Mouse (Mus musculus) intestine, embryonic 15.5 days (tissue): ENCODE results near the gene Prm1. TPM values are rescaled to one million over a fixed set of nuclear protein-coding genes. Genes with fewer than 3 reads are reported as not detected.
A peak's percentile ranks its signal among the peaks of the same experiment; 100 is the strongest.
"Not testable (repeated sequence)": the region's sequence is repeated elsewhere in the genome, so short reads cannot be mapped to it uniquely, and the experiment has no call there.

Source experiments
- ATAC-seq: fragments of 200-750 bp; cut with Nextera tagmentation; 2 replicates; pipeline ENCODE4 v1.8.0; 2017; ENCODE audit warnings: moderate TSS enrichment, moderate library complexity
- H3K27ac ChIP-seq: fragments of 300-500 bp; sonication (generic); 2 replicates; pipeline ENCODE4 v1.5.1; 2015; ENCODE audit warnings: mild to moderate bottlenecking, inconsistent platforms
- H3K27me3 ChIP-seq: fragments of 300-500 bp; sonication (generic); replicated peaks from 2 replicates; pipeline ENCODE4 v1.6.1; 2015; ENCODE audit warnings: inconsistent platforms
- H3K36me3 ChIP-seq: fragments of 300-500 bp; sonication (generic); 2 replicates; pipeline ENCODE4 v1.6.1; 2015; ENCODE audit warnings: inconsistent platforms
- H3K4me1 ChIP-seq: fragments of 300-500 bp; sonication (generic); replicated peaks from 2 replicates; pipeline ENCODE4 v1.6.1; 2015; ENCODE audit warnings: inconsistent platforms
- H3K4me2 ChIP-seq: fragments of 300-500 bp; sonication (generic); replicated peaks from 2 replicates; pipeline ENCODE4 v1.6.1; 2015; ENCODE audit warnings: mild to moderate bottlenecking, inconsistent platforms
- H3K4me3 ChIP-seq: fragments of 300-500 bp; sonication (generic); replicated peaks from 2 replicates; pipeline ENCODE4 v1.5.1; 2015; ENCODE audit warnings: inconsistent platforms
- H3K9ac ChIP-seq: fragments of 300-500 bp; sonication (generic); 2 replicates; pipeline ENCODE4 v1.6.1; 2015; ENCODE audit warnings: inconsistent platforms
- H3K9me3 ChIP-seq: fragments of 300-500 bp; sonication (generic); 2 replicates; pipeline ENCODE4 v1.6.1; 2016; ENCODE audit warnings: inconsistent platforms
- WGBS: fragments of 180-500 bp; shearing (Covaris S2); methylation state at CpG from one replicate; pipeline ENCODE4 v1.1.7; 2015; 5-methylcytosine and 5-hydroxymethylcytosine counted together
- polyA plus RNA-seq: library from polyadenylated mRNA; unstranded; fragments of >200 nt; fragmentation: Nextera tagmentation; extraction: Ambion mirVana; gene quantifications from 2 replicates; pipeline ENCODE4 v1.2.1, GENCODE M21; 2015

Gene Prm1
- polyA plus RNA-seq, 1 experiment from 2014 or later: not detected

DNA sequence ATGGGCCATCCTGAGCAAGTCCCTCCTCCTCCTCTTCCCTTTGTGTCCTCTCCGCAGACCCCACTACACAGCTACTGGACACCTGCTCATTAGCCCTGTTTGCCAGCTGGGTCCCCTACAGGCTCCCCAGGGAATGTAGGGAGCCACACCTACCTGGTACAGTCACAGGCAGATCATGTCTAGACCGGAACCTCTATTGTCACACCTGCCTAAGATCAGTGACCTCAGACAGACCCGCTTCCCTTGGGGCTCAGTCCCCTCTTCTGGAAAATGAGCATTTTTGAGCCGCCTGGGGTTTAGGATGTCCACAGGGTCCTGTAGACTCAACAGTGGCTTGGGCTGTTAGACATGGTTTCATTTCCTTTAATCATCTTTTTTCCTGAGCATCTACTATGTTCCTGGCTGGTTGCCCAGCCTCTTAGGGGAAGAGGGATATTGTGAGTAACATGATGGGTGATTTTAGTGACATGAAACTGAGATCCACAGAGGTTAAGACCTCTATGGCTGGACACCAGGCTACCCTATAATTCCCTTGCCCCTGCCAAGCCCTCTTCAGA lies 13.0 kb upstream of the Prm1 start:
- no peak for ATAC-seq
- Histone ChIP-seq H3K4me1 (peaks cover 8% of the 10 kb centered on the region; the same call in 1 of the 2 replicates), H3K27me3 (no peaks in the 10 kb centered on the region), H3K9me3 (no peaks in the 10 kb centered on the region), H3K27ac (no peak overlapping the region), H3K9ac (no peak overlapping the region), H3K4me3 (no peak overlapping the region), H3K36me3 (no peaks in the 10 kb centered on the region), H3K4me2 (no peak overlapping the region)
- WGBS: 79% methylated on average over 4 of the region's 4 CpGs

DNA sequence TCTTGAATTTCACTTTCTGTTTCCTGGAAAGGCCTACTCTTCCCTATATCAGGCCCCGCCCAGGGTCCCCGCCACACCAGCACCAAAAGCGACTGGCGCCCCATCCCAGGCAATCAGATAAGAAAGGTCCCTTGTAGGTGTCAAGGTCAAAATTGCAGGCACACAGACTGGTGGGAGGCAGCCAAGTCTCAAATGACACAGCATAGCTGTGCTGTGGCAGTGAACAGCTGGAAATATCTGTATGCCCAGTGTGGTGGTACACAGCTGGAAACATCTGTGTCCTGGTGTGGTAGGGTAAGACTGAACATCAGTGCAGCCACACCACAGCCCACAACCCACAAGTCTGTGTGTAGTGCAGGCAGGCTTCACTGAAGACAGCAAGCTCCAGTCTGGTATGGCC lies 9.2 kb upstream of the Prm1 start:
- Histone ChIP-seq H3K36me3 (no peaks in the 10 kb centered on the region), H3K9ac (no peak overlapping the region), H3K4me2 (no peak overlapping the region), H3K9me3 (no peaks in the 10 kb centered on the region), H3K4me3 (no peak overlapping the region), H3K27ac (no peak overlapping the region), H3K27me3 (no peaks in the 10 kb centered on the region), H3K4me1 (0 out of 2 replicates have a peak, but pooled peaks cover 3% of the 10 kb centered on the region)
- ATAC-seq: peak; percentile 29; the same call in 1 of the 2 replicates
- 57% methylated on average over 4 of the region's 4 CpGs for WGBS

DNA sequence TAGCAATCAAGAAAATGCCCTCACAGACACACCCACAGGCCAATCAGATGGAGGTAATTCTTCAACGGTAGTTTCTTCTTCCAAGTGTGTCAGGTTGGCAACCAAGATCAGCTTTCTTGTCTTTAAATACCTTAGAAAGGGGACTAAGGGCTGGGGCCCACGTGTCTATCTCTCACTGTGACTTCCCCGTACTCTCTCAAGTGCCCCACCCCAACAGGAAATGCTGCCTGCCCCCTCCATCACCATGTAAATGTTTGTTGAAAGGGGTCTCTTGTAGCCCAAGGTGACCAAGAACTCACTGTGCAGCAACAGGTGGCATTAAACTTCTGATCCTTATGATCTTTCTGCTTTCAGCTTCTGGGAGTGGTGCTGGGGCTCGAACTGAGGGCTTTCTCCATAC lies 8.1 kb upstream of the Prm1 start:
- no peak overlapping the region for H3K4me2 ChIP-seq
- 0 out of 2 replicates have a peak, but pooled peaks cover 3% of the 10 kb centered on the region for H3K4me1 ChIP-seq
- H3K9me3 ChIP-seq: no peaks in the 10 kb centered on the region
- WGBS: 75% methylated on average over 4 of the region's 4 CpGs
- no peak overlapping the region for H3K9ac ChIP-seq
- no peaks in the 10 kb centered on the region for H3K27me3 ChIP-seq
- H3K27ac ChIP-seq: no peak overlapping the region
- H3K36me3 ChIP-seq: no peaks in the 10 kb centered on the region
- ATAC-seq: no peak
- H3K4me3 ChIP-seq: no peak overlapping the region

DNA sequence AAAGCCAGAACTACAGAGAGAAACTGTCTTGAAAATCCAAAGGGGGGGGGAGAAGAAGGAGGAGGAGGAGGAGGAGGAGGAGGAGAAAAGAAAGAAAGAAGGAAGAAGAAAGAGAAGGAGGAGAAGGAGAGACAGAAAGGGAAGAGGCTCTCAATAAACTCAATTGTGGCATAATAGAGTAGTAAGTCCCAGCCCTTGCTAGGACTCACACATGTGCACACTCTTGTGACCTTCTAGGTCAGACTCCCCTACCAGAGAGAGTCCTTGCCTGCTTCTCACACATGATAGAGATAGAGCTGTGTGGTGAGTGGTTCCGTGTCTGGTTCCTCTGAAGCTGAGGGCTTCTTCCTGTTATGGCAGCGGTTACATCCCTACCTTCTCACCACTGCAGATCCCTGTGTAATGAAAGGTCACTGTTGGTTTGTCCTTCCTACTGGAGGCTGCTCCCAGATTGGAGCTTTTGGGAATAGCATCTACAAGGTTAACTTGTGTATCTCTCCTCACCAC lies 7.3 kb upstream of the Prm1 start, which contains the start of gene Gm11172:
Gene Gm11172 (plus strand): TSS at position 51 of the 507 bp plus-strand sequence.
- Histone ChIP-seq H3K27ac (no peak within 1 kb of the TSS), H3K9me3 (no peaks in the 10 kb centered on the region), H3K27me3 (no peaks in the 10 kb centered on the region), H3K4me2 (no peak within 1 kb of the TSS), H3K9ac (no peak within 1 kb of the TSS), H3K4me3 (no peak within 1 kb of the TSS), H3K36me3 (no peaks in the 10 kb centered on the region), H3K4me1 (no peaks in the 10 kb centered on the region)
- ATAC-seq: no peak
- 94% methylated on average over 2 of the region's 2 CpGs for WGBS

DNA sequence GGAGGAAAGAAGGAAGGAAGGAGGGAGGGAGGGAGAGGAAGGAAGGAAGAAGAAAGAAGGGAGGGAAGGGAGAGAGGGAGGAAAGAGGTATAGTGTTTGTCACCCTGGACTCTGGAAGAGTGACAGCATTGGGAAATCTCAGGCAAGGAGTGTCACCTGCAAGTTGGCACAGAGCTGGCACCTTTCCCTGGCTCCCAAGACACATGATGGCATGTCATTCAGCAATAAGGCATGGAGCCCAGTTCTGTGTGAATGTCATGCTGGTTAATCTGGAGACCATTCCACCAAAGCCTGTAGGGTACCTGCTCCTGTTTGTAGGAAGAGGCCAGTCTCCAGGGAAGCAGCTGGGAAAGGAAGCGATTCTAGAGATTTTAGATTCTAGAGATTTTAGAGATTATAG lies 4.7 kb upstream of the Prm1 start:
- WGBS: 88% methylated on average over 1 of the region's 1 CpGs
- Histone ChIP-seq H3K9ac (no peak overlapping the region), H3K27ac (no peak overlapping the region), H3K4me1 (no peaks in the 10 kb centered on the region), H3K9me3 (no peaks in the 10 kb centered on the region), H3K27me3 (no peaks in the 10 kb centered on the region), H3K4me3 (no peak overlapping the region), H3K36me3 (no peaks in the 10 kb centered on the region), H3K4me2 (no peak overlapping the region)
- no peak for ATAC-seq

DNA sequence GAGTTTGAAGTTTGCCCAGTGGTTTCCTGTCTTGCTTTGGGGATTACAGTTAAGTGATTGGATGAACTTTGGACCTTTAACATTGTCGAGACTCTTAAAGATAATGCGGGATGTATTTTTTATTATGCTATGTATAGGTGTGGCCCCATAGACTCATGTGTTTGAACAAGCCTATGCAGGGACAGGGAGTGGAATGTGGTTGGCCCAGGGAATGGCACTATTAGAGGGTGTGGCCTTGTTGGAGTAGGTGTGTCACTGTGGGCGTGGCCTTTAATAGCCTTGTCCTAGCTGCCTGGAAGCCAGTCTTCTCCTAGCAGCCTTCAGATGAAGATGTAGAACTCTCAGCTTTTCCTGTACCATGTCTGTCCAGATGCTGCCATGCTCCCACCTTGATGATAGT lies 3.2 kb downstream of the Prm1 start:
- not testable (repeated sequence) for H3K36me3 ChIP-seq, H3K4me2 ChIP-seq, H3K27ac ChIP-seq, H3K27me3 ChIP-seq, H3K4me3 ChIP-seq, H3K9me3 ChIP-seq, H3K9ac ChIP-seq, H3K4me1 ChIP-seq
- WGBS: 65% methylated on average over 3 of the region's 3 CpGs
- peak; percentile 95 for ATAC-seq

DNA sequence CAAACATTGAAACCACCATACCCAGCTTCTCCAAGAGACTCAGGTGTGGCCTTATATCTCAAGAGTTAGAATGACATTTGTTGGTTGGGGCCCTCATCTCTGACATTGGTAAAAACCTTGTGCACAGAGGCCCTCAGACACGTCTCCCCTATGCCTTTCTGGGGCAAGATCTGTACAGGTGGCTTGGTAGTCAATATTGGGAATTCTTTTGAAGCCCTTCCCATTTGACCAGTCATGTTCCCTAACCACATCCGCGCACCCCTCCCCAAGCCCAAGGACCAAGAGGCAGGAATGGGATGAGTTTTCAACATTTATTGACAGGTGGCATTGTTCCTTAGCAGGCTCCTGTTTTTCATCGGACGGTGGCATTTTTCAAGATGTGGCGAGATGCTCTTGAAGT lies 9.6 kb downstream of the Prm1 start, which contains the start of gene Prm2:
Gene Prm2 (minus strand): TSS at position 101 of the 400 bp plus-strand sequence.
- WGBS: 75% methylated on average over 6 of the region's 6 CpGs
- Histone ChIP-seq H3K9me3 (no peaks in the 10 kb centered on the region), H3K9ac (no peak within 1 kb of the TSS), H3K27ac (no peak within 1 kb of the TSS), H3K4me3 (no peak within 1 kb of the TSS), H3K27me3 (peaks cover 18% of the 10 kb centered on the region), H3K36me3 (no peaks in the 10 kb centered on the region), H3K4me2 (no peak within 1 kb of the TSS), H3K4me1 (no peaks in the 10 kb centered on the region)
- no peak for ATAC-seq

DNA sequence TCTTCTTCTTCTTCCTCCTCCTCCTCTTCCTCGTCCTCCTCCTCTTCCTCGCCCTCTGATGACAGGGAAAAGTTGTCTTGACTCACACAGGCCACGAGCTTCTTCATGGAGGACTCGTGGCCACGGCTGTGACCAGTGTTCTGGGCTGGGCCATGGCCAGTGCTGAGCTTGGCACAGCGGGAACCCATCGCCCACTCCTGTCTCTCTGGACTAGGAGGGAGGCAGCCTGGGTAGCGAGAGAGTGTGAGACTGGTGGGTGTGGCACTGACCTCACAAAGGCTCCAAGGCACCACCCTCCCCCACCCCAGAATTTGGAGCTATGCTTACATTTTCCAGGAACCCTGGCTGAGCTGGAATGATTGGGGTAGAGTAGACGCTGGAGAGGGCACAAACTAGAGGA lies 14.9 kb downstream of the Prm1 start, which contains the start of gene Prm3:
Gene Prm3 (minus strand): TSS at position 213 of the 400 bp plus-strand sequence.
- Histone ChIP-seq H3K4me1 (peaks cover 5% of the 10 kb centered on the region; the same call in 1 of the 2 replicates), H3K4me3 (no peak within 1 kb of the TSS), H3K9ac (no peak within 1 kb of the TSS), H3K4me2 (no peak within 1 kb of the TSS), H3K9me3 (no peaks in the 10 kb centered on the region), H3K36me3 (no peaks in the 10 kb centered on the region), H3K27ac (no peak within 1 kb of the TSS), H3K27me3 (peaks cover 1% of the 10 kb centered on the region; the same call in 1 of the 2 replicates)
- ATAC-seq: no peak
- WGBS: 72% methylated on average over 9 of the region's 9 CpGs

DNA sequence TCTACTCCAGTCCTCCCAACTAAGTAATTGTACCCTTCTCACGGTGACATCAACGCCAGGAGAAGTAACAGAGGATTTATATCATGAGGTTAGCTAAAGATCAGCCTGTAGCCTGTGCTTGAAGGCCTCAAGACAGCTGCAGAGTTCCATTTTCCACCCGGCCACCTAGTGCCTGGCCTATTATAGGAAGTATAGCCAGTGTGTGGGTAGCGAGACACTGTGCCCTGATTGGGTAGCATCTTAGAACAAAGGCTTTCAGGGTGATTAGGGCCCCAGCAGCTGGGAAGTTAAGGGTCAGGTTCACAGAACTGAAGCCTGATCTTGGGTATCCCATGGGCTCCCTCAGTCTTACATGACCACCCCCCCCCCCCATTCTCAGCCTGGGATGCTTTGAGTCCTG lies 16.8 kb downstream of the Prm1 start:
- Histone ChIP-seq H3K4me2 (no peak overlapping the region), H3K4me3 (no peak overlapping the region), H3K4me1 (peaks cover 12% of the 10 kb centered on the region; the same call in 1 of the 2 replicates), H3K9ac (no peak overlapping the region), H3K9me3 (no peaks in the 10 kb centered on the region), H3K27ac (no peak overlapping the region), H3K36me3 (no peaks in the 10 kb centered on the region), H3K27me3 (no peaks in the 10 kb centered on the region)
- ATAC-seq: no peak
- 80% methylated on average over 4 of the region's 4 CpGs for WGBS

DNA sequence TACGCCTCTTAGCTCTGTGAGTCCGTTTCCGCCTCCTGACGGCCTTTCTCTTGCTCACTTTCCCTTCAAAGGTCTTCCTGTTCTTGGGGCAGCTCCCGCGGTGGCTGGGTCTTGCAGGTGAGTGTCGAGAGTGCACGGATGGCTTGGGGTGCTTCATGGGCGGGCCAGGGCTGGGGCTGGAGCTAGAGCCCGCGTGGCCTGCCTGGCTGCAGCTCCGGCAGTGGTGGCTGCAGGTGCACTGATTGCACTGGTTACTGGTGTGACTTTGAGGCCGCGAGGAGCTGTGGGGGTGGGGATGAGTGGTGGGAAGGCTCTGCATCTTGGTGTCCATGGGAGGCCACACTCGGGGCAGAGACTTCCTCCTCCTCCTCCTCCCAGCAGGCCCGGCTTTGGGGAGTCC lies 17.4 kb downstream of the Prm1 start, which contains the start of gene Tnp2:
Gene Tnp2 (minus strand): TSS at position 390 of the 400 bp plus-strand sequence.
- Histone ChIP-seq H3K9ac (no peak within 1 kb of the TSS), H3K27me3 (no peaks in the 10 kb centered on the region), H3K9me3 (no peaks in the 10 kb centered on the region), H3K4me1 (peaks cover 17% of the 10 kb centered on the region; the same call in 1 of the 2 replicates), H3K4me2 (no peak within 1 kb of the TSS), H3K27ac (no peak within 1 kb of the TSS), H3K36me3 (no peaks in the 10 kb centered on the region), H3K4me3 (no peak within 1 kb of the TSS)
- WGBS: 56% methylated on average over 16 of the region's 16 CpGs
- no peak for ATAC-seq

DNA sequence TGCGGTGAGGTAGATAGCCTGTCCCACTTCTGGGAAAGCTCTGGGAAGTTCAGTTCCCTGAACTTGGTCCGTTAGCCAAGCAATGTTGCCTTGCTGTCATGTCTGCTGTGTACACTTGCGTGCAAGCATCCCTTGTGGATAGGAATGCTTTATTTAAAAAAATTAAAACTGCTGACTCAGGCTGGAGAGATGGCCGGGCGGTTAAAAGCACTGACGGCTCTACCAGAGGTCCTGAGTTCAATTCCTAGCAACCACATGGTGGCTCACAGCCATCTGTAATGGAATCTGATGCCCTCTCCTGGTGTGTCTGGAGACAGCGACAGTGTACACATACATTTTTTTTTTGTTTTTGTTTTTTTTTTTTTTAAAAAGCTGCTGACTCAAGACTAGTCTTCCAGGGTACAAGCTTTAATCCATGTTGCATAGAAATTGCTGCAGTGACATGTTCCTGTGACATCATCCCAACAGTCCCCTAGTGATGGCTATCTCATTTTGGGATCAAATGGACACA lies 18.0 kb downstream of the Prm1 start:
- H3K4me3 ChIP-seq: no peak overlapping the region
- no peaks in the 10 kb centered on the region for H3K27me3 ChIP-seq
- H3K9me3 ChIP-seq: no peaks in the 10 kb centered on the region
- 83% methylated on average over 7 of the region's 7 CpGs for WGBS
- no peak overlapping the region for H3K27ac ChIP-seq
- no peak for ATAC-seq
- peaks cover 24% of the 10 kb centered on the region for H3K4me1 ChIP-seq
- no peak overlapping the region for H3K4me2 ChIP-seq
- no peak overlapping the region for H3K9ac ChIP-seq
- no peaks in the 10 kb centered on the region for H3K36me3 ChIP-seq

DNA sequence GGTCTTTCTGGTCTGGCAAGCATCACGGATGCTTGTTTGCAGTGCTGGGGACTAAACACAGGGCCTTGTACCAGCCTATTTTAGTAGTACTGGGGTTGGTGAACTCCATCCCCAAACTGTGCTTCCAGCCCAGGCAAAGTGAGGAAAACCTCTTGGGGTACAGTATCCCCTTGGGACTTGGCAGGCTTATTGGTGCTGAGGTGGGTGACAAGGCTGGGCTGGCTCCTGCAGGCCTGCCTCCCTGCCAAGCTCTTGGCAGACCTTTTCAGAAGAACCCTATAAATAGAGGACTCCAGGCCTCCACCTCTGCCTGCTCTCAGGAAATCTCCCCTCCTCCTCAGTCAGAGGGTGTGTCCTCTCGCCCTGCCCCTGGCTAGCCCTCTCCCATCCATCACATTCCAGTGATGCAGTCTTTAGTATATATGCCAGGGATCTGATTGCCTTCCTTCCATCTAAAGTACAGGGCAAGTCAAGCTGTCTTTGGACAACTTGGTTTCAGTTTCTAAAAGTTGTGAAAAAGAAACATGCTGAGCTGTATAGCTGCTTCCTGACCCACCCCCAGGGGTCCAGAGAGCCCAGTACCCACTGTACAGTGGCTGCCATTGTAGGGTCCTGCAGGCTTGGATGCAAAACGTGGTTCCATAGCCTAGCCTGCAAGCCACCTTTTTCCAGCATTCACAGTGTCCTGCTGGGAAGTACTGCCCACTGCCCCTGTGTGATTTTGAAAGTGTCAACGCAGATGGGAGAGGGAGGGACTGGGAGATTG lies 18.7 kb downstream of the Prm1 start:
- no peaks in the 10 kb centered on the region for H3K27me3 ChIP-seq
- WGBS: 59% methylated on average over 4 of the region's 4 CpGs
- H3K4me1 ChIP-seq: peaks cover 28% of the 10 kb centered on the region
- no peaks in the 10 kb centered on the region for H3K9me3 ChIP-seq
- peak overlapping the region; percentile 91 for H3K4me2 ChIP-seq
- no peaks in the 10 kb centered on the region for H3K36me3 ChIP-seq
- no peak for ATAC-seq
- no peak overlapping the region; the same call in 1 of the 2 replicates for H3K9ac ChIP-seq
- H3K27ac ChIP-seq: peak overlapping the region; percentile 99; the same call in 1 of the 2 replicates
- H3K4me3 ChIP-seq: no peak overlapping the region
